In the genomic region with DNA sequence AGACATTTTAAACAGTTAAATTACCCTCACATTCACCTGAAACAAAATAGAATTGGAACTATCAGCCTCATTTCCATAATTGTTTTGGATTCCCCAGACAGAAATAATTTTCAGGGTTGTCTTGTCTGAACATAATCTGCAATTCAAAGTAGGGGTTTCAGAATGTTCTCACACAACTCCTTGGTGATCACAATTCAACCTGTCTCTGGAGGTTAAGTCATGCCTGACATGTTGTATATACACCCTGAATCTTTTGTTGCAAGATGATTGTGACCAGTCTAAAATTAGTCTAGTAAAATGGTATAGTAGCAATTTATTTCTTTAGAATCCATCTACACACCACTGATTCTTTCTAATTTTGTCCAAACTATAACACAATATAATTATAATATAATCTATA, we compare ENCODE assay signal across 25 mouse cellular contexts. TPM values are rescaled to one million over a fixed set of nuclear protein-coding genes. Genes with fewer than 3 reads are reported as not detected.
"Had no signal": no experiment of that assay in that cellular context is flagged by ENCODE, and none has a peak within 500 bp of the region (broad histone marks: within the 10 kb centered on the region; RNA-seq: fewer than 3 reads in every experiment).

No protein-coding gene starts in this region.

- H3K27ac ChIP-seq: liver, embryonic 13.5 days; stomach, postnatal 0 days had no signal

- ATAC-seq: inflammation-experienced regulatory T-cells, adult 6 months; intestine, embryonic 16.5 days had no signal

- H3K4me2 ChIP-seq: liver, embryonic 13.5 days had no signal

- H3K27me3 ChIP-seq: liver, embryonic 13.5 days had no signal

- H3K4me1 ChIP-seq: liver, embryonic 13.5 days had no signal

- H3K9ac ChIP-seq: liver, embryonic 13.5 days had no signal

- H3K4me3 ChIP-seq: liver, embryonic 13.5 days had no signal

- H3K36me3 ChIP-seq: liver, embryonic 13.5 days had no signal

- H3K9me3 ChIP-seq: liver, embryonic 13.5 days had no signal

- DNase-seq: kidney, adult 18-20 months; kidney, adult 9 months; kidney, postnatal 14 days; kidney, postnatal 4 days; liver, embryonic 13.5 days; lung, adult 2 months; lung, postnatal 14 days; lung, postnatal 4 days; right cerebral cortex, adult 18-20 months; right cerebral cortex, postnatal 14 days; right cerebral cortex, postnatal 4 days; thymus, adult 2 months; thymus, postnatal 14 days; thymus, postnatal 4 days had no signal

RNA-seq across cellular contexts. Expression of a gene that starts 23.0 kb away (rescaled TPM):
- total RNA-seq: layer of hippocampus, postnatal 14 days; left cerebral cortex, postnatal 10 days; left cerebral cortex, postnatal 36 days; liver, adult 2 months; megakaryocyte progenitor cell, adult 5-6 weeks; megakaryocyte-erythroid progenitor cell, adult 5-6 weeks had no signal
- polyA plus RNA-seq: inflammation-experienced regulatory T-cells, adult 6 months; liver, adult 2 months; liver, embryonic 16.5 days; lung, adult 2 months; midbrain, postnatal 0 days; thymus, adult 2 months had no signal
